Mouse (Mus musculus): ENCODE measurements at regions not wholly inside any gene's neighbourhood (a gene's known extent, or its start where the extent isn't known, plus 50 kb on each side); places are given as distances from the start of the nearest gene placed in this dataset.

DNA sequence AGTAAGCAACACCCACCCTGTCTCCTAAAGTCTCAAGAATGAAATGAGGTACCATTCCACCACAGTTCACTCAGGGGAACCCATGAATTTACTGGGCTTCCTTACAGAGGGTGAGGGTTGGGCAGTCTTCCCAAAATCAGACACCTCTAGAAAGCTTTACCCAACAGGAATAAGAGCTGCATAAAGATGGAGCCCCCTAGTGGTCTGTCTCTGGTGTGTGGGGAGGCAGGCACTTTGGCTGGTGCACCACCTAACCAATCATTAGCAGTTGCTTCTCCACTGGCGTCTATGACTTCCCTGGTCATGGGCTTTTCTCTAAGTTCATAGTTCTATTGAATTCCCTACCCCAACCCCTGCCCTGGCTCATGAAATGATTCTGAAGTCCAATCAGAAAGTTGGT is 351.1 kb downstream of the Adam3 start:
- Histone ChIP-seq H3K27ac (ENCODE audit: control insufficient read depth, low read depth, low read length) (no peak overlapping the region), H3K79me2 (ENCODE audit: control insufficient read depth, insufficient read depth, low read length, poor library complexity) (no peaks in the 10 kb centered on the region), H3K4me1 (ENCODE audit: control insufficient read depth in 1 of 2, insufficient read depth in 2 of 2, low read length in 2 of 2) (no peaks in the 10 kb centered on the region), H3K4me3 (ENCODE audit: control insufficient read depth in 1 of 2, insufficient read depth in 1 of 2, low read depth in 2 of 2, low read length in 2 of 2) (no peak overlapping the region), H3K9me3 (replicated peaks; ENCODE audit: insufficient read depth, low read length) (no peaks in the 10 kb centered on the region), H3K9ac (ENCODE audit: control insufficient read depth, low read depth, low read length, poor library complexity, severe bottlenecking) (no peak overlapping the region), H3K36me3 (ENCODE audit: control insufficient read depth in 1 of 2, insufficient read depth in 2 of 2, low read length in 2 of 2) (no peaks in the 10 kb centered on the region), H3K27me3 (ENCODE audit: control insufficient read depth in 1 of 2, insufficient read depth in 2 of 2, low read length in 2 of 2) (no peaks in the 10 kb centered on the region)
- no peak for DNase-seq (ENCODE audit: low read depth, low spot score)
- TF ChIP-seq TBP (IDR thresholded peaks at IDR 0.05; ENCODE audit: low read depth, low read length) (no peak), CTCF (IDR thresholded peaks at IDR 0.05 in 2 of 3, conservative IDR thresholded peaks at IDR 0.05 in 1 of 3; ENCODE audit: control insufficient read depth in 1 of 3, insufficient read depth in 1 of 3, low read depth in 2 of 3, low read length in 3 of 3, poor library complexity in 1 of 3, severe bottlenecking in 1 of 3) (no peak), ZNF384 (IDR thresholded peaks at IDR 0.05; ENCODE audit: low read depth, low read length) (no peak), EP300 (IDR thresholded peaks at IDR 0.05; ENCODE audit: low read depth in 1 of 2, low read length in 2 of 2) (no peak), UBTF (IDR thresholded peaks at IDR 0.05; ENCODE audit: borderline replicate concordance, insufficient read depth, low read depth, low read length) (no peak), CHD2 (IDR thresholded peaks at IDR 0.05; ENCODE audit: low read length) (no peak), USF2 (IDR thresholded peaks at IDR 0.05; ENCODE audit: borderline replicate concordance in 1 of 2, insufficient read depth in 1 of 2, low read depth in 1 of 2, low read length in 2 of 2) (no peak), ZKSCAN1 (IDR thresholded peaks at IDR 0.05; ENCODE audit: low read depth, low read length) (no peak), E2F4 (IDR thresholded peaks at IDR 0.05; ENCODE audit: borderline replicate concordance, low read depth, low read length) (no peak), ELF1 (IDR thresholded peaks at IDR 0.05; ENCODE audit: low read depth, low read length) (no peak), SIN3A (IDR thresholded peaks at IDR 0.05; ENCODE audit: low read length) (no peak), NRF1 (IDR thresholded peaks at IDR 0.05; ENCODE audit: insufficient read depth, low read depth, low read length, poor library complexity, severe bottlenecking) (no peak), JUND (IDR thresholded peaks at IDR 0.05; ENCODE audit: low read depth, low read length) (no peak), BHLHE40 (IDR thresholded peaks at IDR 0.05; ENCODE audit: borderline replicate concordance, low read depth, low read length) (no peak), ETS1 (IDR thresholded peaks at IDR 0.05; ENCODE audit: low read depth, low read length) (no peak), POLR2AphosphoS5 (IDR thresholded peaks at IDR 0.05; ENCODE audit: borderline replicate concordance, low read depth, low read length) (no peak)

DNA sequence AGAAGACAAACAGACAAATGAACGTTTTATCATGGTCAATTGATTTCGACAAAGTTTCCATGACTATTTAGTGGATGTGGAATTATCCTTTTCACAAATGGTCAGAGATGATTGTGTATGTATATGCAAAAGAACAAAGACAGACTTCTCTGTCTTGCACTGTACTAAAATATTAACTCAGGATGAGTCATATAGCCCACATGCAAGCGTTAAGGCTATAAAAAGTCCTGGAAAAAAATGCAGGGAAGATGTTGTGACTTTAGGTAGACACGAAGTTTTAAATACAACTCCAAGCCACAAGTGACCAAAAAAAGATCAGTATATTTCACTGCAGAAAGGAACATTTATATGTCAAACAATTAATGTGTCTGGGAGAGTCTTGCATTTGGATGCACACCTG is 353.6 kb downstream of the Adam3 start:
- Histone ChIP-seq H3K27ac (ENCODE audit: control insufficient read depth, low read depth, low read length) (no peak overlapping the region), H3K27me3 (ENCODE audit: control insufficient read depth in 1 of 2, insufficient read depth in 2 of 2, low read length in 2 of 2) (no peaks in the 10 kb centered on the region), H3K4me1 (ENCODE audit: control insufficient read depth in 1 of 2, insufficient read depth in 2 of 2, low read length in 2 of 2) (no peaks in the 10 kb centered on the region), H3K9me3 (replicated peaks; ENCODE audit: insufficient read depth, low read length) (no peaks in the 10 kb centered on the region), H3K79me2 (ENCODE audit: control insufficient read depth, insufficient read depth, low read length, poor library complexity) (no peaks in the 10 kb centered on the region), H3K36me3 (ENCODE audit: control insufficient read depth in 1 of 2, insufficient read depth in 2 of 2, low read length in 2 of 2) (no peaks in the 10 kb centered on the region), H3K9ac (ENCODE audit: control insufficient read depth, low read depth, low read length, poor library complexity, severe bottlenecking) (no peak overlapping the region), H3K4me3 (ENCODE audit: control insufficient read depth in 1 of 2, insufficient read depth in 1 of 2, low read depth in 2 of 2, low read length in 2 of 2) (no peak overlapping the region)
- no peak for DNase-seq (ENCODE audit: low read depth, low spot score)
- TF ChIP-seq BHLHE40 (IDR thresholded peaks at IDR 0.05; ENCODE audit: borderline replicate concordance, low read depth, low read length) (no peak), ZC3H11A (IDR thresholded peaks at IDR 0.05; ENCODE audit: low read depth, low read length) (no peak), USF2 (IDR thresholded peaks at IDR 0.05; ENCODE audit: borderline replicate concordance in 1 of 2, insufficient read depth in 1 of 2, low read depth in 1 of 2, low read length in 2 of 2) (no peak), TAL1 (IDR thresholded peaks at IDR 0.05; ENCODE audit: low read length) (no peak)
